Comparison of ENCODE assay signal across 14 mouse cellular contexts in genomic region chr9:34660566-34660965, GRCm38 (mm10).
DNase-seq lines count a peak whose midpoint lies in the region; ATAC-seq and TF ChIP-seq lines count a peak whose summit lies in the region.
"Had no signal": no experiment of that assay in that cellular context is flagged by ENCODE, and none has a peak within 500 bp of the region (broad histone marks: within the 10 kb centered on the region; RNA-seq: fewer than 3 reads in every experiment).

No protein-coding gene starts in this region.

- peak; percentile 55 for TF ChIP-seq CTCF in intestine, postnatal 0 days (IDR thresholded peaks at IDR 0.05; ENCODE audit: low read depth)

- H3K27ac ChIP-seq in intestine, postnatal 0 days (ENCODE audit: low read depth, low read length), result no peak overlapping the region
- H3K27ac ChIP-seq in intestine, embryonic 15.5 days, result no peak overlapping the region
- H3K27ac ChIP-seq in neural tube, embryonic 15.5 days (replicated peaks), result no peak overlapping the region
- H3K27ac ChIP-seq: forebrain, embryonic 15.5 days; hindbrain, embryonic 15.5 days; liver, embryonic 13.5 days had no signal

- no peak for ATAC-seq in intestine, postnatal 0 days
- ATAC-seq in intestine, embryonic 15.5 days, result no peak
- no peak for ATAC-seq in neural tube, embryonic 15.5 days (ENCODE audit: low FRiP score)
- ATAC-seq: activated CD4-positive, CD25-positive, alpha-beta regulatory T cell, adult 4 months; forebrain, embryonic 15.5 days had no signal

- H3K27me3 ChIP-seq in intestine, postnatal 0 days (replicated peaks; ENCODE audit: control insufficient read depth, insufficient read depth, low read length), result no peaks in the 10 kb centered on the region
- H3K27me3 ChIP-seq in intestine, embryonic 15.5 days (replicated peaks), result no peaks in the 10 kb centered on the region
- no peaks in the 10 kb centered on the region for H3K27me3 ChIP-seq in neural tube, embryonic 15.5 days (replicated peaks)
- H3K27me3 ChIP-seq: forebrain, embryonic 15.5 days; hindbrain, embryonic 15.5 days; liver, embryonic 13.5 days had no signal

- DNase-seq in cerebellum, postnatal 10 days, result peak; percentile 42 to 47
- DNase-seq in cerebellum, adult 8-10 months, result no peak
- peak; percentile 39 for DNase-seq in neural tube, embryonic 10.5 days (ENCODE audit: extremely low spot score, low spot score)
- DNase-seq in testis, postnatal 10 days (ENCODE audit: low spot score), result peak; percentile 44
- DNase-seq in MN1 (ENCODE audit: low spot score), result no peak
- DNase-seq: liver, embryonic 13.5 days; right cerebral cortex, postnatal 25 days had no signal

- no peak overlapping the region for H3K9ac ChIP-seq in intestine, postnatal 0 days (ENCODE audit: low read depth, low read length)
- H3K9ac ChIP-seq in intestine, embryonic 15.5 days, result no peak overlapping the region
- no peak overlapping the region for H3K9ac ChIP-seq in neural tube, embryonic 15.5 days (replicated peaks)
- H3K9ac ChIP-seq: forebrain, embryonic 15.5 days; hindbrain, embryonic 15.5 days; liver, embryonic 13.5 days had no signal

- no peaks in the 10 kb centered on the region for H3K4me1 ChIP-seq in intestine, postnatal 0 days (replicated peaks; ENCODE audit: control insufficient read depth, insufficient read depth, low read length)
- H3K4me1 ChIP-seq in intestine, embryonic 15.5 days (replicated peaks), result no peaks in the 10 kb centered on the region
- peaks cover 8% of the 10 kb centered on the region for H3K4me1 ChIP-seq in neural tube, embryonic 15.5 days
- H3K4me1 ChIP-seq: liver, embryonic 13.5 days had no signal

- H3K9me3 ChIP-seq in intestine, postnatal 0 days (ENCODE audit: control insufficient read depth), result no peaks in the 10 kb centered on the region
- H3K9me3 ChIP-seq in intestine, embryonic 15.5 days, result no peaks in the 10 kb centered on the region
- H3K9me3 ChIP-seq in neural tube, embryonic 15.5 days (replicated peaks), result no peaks in the 10 kb centered on the region
- H3K9me3 ChIP-seq: forebrain, embryonic 15.5 days; hindbrain, embryonic 15.5 days; liver, embryonic 13.5 days had no signal

- 76% methylated on average over 1 of the region's 1 CpGs for WGBS in intestine, postnatal 0 days
- WGBS in intestine, embryonic 15.5 days, result 69% methylated on average over 1 of the region's 1 CpGs
- WGBS in neural tube, embryonic 15.5 days, result 82% methylated on average over 1 of the region's 1 CpGs

- H3K4me3 ChIP-seq in intestine, postnatal 0 days (ENCODE audit: low read depth, low read length), result no peak overlapping the region
- no peak overlapping the region for H3K4me3 ChIP-seq in intestine, embryonic 15.5 days (replicated peaks)
- H3K4me3 ChIP-seq in neural tube, embryonic 15.5 days (replicated peaks), result no peak overlapping the region
- H3K4me3 ChIP-seq: forebrain, embryonic 15.5 days; hindbrain, embryonic 15.5 days; liver, embryonic 13.5 days; myocyte had no signal

- no peak overlapping the region for H3K4me2 ChIP-seq in intestine, postnatal 0 days (replicated peaks; ENCODE audit: low read depth)
- H3K4me2 ChIP-seq in intestine, embryonic 15.5 days (replicated peaks), result no peak overlapping the region
- H3K4me2 ChIP-seq in neural tube, embryonic 15.5 days, result no peak overlapping the region
- H3K4me2 ChIP-seq: forebrain, embryonic 15.5 days; hindbrain, embryonic 15.5 days; liver, embryonic 13.5 days had no signal

- H3K36me3 ChIP-seq in intestine, postnatal 0 days (ENCODE audit: control insufficient read depth, insufficient read depth), result no peaks in the 10 kb centered on the region
- no peaks in the 10 kb centered on the region for H3K36me3 ChIP-seq in intestine, embryonic 15.5 days
- H3K36me3 ChIP-seq in neural tube, embryonic 15.5 days, result no peaks in the 10 kb centered on the region
- H3K36me3 ChIP-seq: forebrain, embryonic 15.5 days; hindbrain, embryonic 15.5 days; liver, embryonic 13.5 days had no signal

Comparison
In these comparisons a context has a peak if more than half of its experiments do, and no peak if none do; other contexts are left out.
1. DNase-seq: peak in cerebellum, postnatal 10 days (2 of 2), neural tube, embryonic 10.5 days (single experiment) and testis, postnatal 10 days (single experiment); none in cerebellum, adult 8-10 months (single experiment) and MN1 (single experiment).